Mouse (Mus musculus) T-helper 1 cell (primary cell): ENCODE data around the gene Nt5dc2.

ENCODE experiments used
- in situ Hi-C: fragments of 300-600 bp; cut with MboI, MseI; formaldehyde crosslinking; loops from one replicate; pipeline ENCODE4 v1.15.1; 2025; ENCODE audit warnings: high pct_unique_total_duplicates

The Nt5dc2 gene

GRCm38 (mm10) chr14:31134015-31135000 is 3.5 kb downstream of the Nt5dc2 start:
- in situ Hi-C loops, result no loop called here

- in situ Hi-C loops, result no loop called here
Measured at GRCm38 (mm10) chr14:31135495-31136410, 4.9 kb downstream of the Nt5dc2 start.

GRCm38 (mm10) chr14:31136411-31137280 is 5.8 kb downstream of the Nt5dc2 start:
- in situ Hi-C loops, result no loop called here

GRCm38 (mm10) chr14:31137281-31137595 is 6.4 kb downstream of the Nt5dc2 start:
- in situ Hi-C loops, result no loop called here

GRCm38 (mm10) chr14:31137791-31138190 is 6.9 kb downstream of the Nt5dc2 start:
- in situ Hi-C loops, result no loop called here

- in situ Hi-C loops, result no loop called here
Measured at GRCm38 (mm10) chr14:31138219-31138896, 7.5 kb downstream of the Nt5dc2 start.

GRCm38 (mm10) chr14:31138897-31139429 is 8.1 kb downstream of the Nt5dc2 start:
- in situ Hi-C loops, result no loop called here

GRCm38 (mm10) chr14:31139666-31140065 is 8.8 kb downstream of the Nt5dc2 start:
- in situ Hi-C loops, result no loop called here

GRCm38 (mm10) chr14:31140141-31140540 is 9.3 kb downstream of the Nt5dc2 start:
- in situ Hi-C loops, result no loop called here

GRCm38 (mm10) chr14:31141011-31141410 is 10.2 kb downstream of the Nt5dc2 start:
- in situ Hi-C loops, result no loop called here

- in situ Hi-C loops, result no loop called here
Measured at GRCm38 (mm10) chr14:31145694-31146093, 14.8 kb downstream of the Nt5dc2 start.

- in situ Hi-C loops, result no loop called here
Measured at GRCm38 (mm10) chr14:31160196-31161150, 29.6 kb downstream of the Nt5dc2 start.

GRCm38 (mm10) chr14:31161191-31161590 is 30.3 kb downstream of the Nt5dc2 start:
- in situ Hi-C loops, result no loop called here

- in situ Hi-C loops, result no loop called here
Measured at GRCm38 (mm10) chr14:31161638-31162037, 30.8 kb downstream of the Nt5dc2 start.

- in situ Hi-C loops, result no loop called here
Measured at GRCm38 (mm10) chr14:31164067-31164466, 33.2 kb downstream of the Nt5dc2 start.

- in situ Hi-C loops, result no loop called here
Measured at GRCm38 (mm10) chr14:31165010-31165409, 34.2 kb downstream of the Nt5dc2 start.

- in situ Hi-C loops, result no loop called here
Measured at GRCm38 (mm10) chr14:31165458-31165857, 34.6 kb downstream of the Nt5dc2 start.

GRCm38 (mm10) chr14:31165991-31166630 is 35.3 kb downstream of the Nt5dc2 start:
- in situ Hi-C loops, result no loop called here

GRCm38 (mm10) chr14:31166827-31167226 is 36.0 kb downstream of the Nt5dc2 start:
- in situ Hi-C loops, result no loop called here
